Mouse (Mus musculus) cortical plate, adult 2 months (tissue): ENCODE data around the gene Hikeshi. TPM values are rescaled to one million over a fixed set of nuclear protein-coding genes. Genes with fewer than 3 reads are reported as not detected.

Experiments used
- H3K27ac ChIP-seq: fragments of 200-500 bp; 2 replicates; pipeline ENCODE4 v1.5.1; 2012; ENCODE audit warnings: low read length, control low read depth, inconsistent platforms; ENCODE audit not compliant: insufficient read depth
- H3K4me1 ChIP-seq: fragments of 200-500 bp; 2 replicates; pipeline ENCODE4 v1.6.1; 2011; ENCODE audit warnings: low read length; ENCODE audit not compliant: control insufficient read depth, insufficient read depth
- H3K4me3 ChIP-seq: fragments of 200-500 bp; 2 replicates; pipeline ENCODE4 v1.5.1; 2011; ENCODE audit warnings: mild to moderate bottlenecking, low read length, control low read depth; ENCODE audit not compliant: insufficient read depth
- CTCF ChIP-seq: fragments of 200-500 bp; IDR thresholded peaks from 2 replicates; pipeline ENCODE4 v1.5.1; 2011; ENCODE audit warnings: mild to moderate bottlenecking, control low read depth, low read length; ENCODE audit not compliant: insufficient read depth; ENCODE audit errors: extremely low read depth
- POLR2A ChIP-seq: fragments of 200-500 bp; IDR thresholded peaks from 2 replicates; pipeline ENCODE4 v1.6.1; 2011; ENCODE audit warnings: mild to moderate bottlenecking, low read length, control low read depth; ENCODE audit not compliant: insufficient read depth; ENCODE audit errors: extremely low read depth
- polyA plus RNA-seq: library from polyadenylated mRNA; depleted of rRNA; stranded (reverse); fragments of >200 nt; gene quantifications from 2 replicates; pipeline ENCODE4 v1.2.3, GENCODE M21; 2012

Gene Hikeshi
- polyA plus RNA-seq, 1 experiment, result 71.8 TPM

DNA sequence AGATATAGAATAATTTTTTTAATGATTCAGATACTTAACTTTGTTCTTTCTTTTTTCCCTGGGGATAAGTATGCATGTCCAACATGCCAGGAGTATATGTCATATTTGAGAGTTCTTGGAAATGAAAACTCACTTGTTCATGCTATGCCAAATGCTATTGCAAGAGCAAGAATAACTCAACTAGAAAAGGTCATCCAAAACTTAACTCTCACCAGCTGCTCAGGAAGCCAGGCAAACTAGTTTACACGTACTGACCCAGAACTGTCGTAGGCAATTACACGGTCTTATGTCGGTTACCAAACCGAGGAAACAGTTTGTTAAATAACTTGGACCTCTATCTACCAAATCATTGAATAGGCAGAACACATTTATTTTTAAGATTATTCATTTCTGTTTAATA, 24.3 kb downstream of the Hikeshi start:
- no peak overlapping the region for H3K4me3 ChIP-seq
- TF ChIP-seq POLR2A (no peak), CTCF (no peak)
- no peak overlapping the region for H3K27ac ChIP-seq
- peaks cover 1% of the 10 kb centered on the region; the same call in 1 of the 2 replicates for H3K4me1 ChIP-seq

DNA sequence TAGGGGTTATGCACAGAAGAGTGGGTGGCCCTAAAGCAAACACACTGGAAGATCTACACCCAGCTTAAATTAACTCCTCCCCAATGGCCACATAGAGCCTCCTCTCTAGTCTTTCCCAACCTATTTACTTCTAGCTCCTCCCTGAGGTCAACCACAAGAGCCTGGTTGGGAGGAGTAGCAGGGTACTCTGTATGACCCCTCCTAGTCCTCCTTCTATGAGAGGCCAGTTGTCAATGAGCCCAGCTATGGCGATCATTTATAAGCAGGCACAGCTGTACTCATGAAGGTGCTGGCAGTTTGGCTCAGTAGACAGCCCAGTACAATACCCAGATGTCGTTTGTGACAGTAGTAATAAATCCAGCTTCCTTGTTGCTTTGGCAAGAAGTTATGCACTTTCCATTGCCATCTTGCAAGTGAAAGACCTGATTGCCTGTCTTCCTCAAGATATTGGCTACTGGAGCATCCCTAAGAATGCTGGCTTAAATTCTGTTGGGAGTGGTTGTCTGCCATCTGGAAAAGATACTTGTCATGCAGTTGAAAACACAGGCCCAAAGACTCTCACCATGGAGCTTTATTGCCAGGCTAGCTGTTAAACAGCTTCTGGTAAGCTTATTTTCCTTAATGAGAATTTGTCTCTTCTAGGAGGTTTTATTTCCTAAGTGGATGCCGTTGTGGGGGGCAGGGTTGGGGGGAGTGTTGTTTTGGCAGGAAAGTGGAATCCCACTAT, 27.4 kb downstream of the Hikeshi start:
- Histone ChIP-seq H3K4me1 (peaks cover 1% of the 10 kb centered on the region; the same call in 1 of the 2 replicates), H3K27ac (no peak overlapping the region), H3K4me3 (no peak overlapping the region)
- no peak for TF ChIP-seq POLR2A
- TF ChIP-seq CTCF, result no peak

DNA sequence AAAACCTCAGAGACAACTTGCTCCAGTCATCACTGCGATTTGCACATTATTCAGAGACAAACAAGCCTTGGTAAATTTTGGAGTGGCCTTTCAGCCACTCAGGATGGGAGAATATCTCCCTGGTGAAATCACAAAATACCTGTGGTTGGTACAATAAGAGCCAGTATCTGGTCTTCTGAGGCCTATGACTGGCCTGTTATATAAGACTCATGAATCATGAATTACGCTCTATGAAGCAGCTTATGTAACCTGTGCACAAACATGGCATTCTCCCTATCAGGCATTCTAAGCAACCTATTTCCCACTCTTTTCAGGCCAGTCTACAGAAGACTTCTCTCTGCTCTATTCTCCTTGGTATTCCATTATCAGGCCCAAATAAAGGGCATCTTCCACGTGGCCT, 28.6 kb downstream of the Hikeshi start:
- Histone ChIP-seq H3K27ac (0 out of 2 replicates have a peak overlapping the region, but pooled peaks have one; percentile 21), H3K4me3 (no peak overlapping the region), H3K4me1 (no peaks in the 10 kb centered on the region)
- no peak for TF ChIP-seq POLR2A
- TF ChIP-seq CTCF, result no peak

DNA sequence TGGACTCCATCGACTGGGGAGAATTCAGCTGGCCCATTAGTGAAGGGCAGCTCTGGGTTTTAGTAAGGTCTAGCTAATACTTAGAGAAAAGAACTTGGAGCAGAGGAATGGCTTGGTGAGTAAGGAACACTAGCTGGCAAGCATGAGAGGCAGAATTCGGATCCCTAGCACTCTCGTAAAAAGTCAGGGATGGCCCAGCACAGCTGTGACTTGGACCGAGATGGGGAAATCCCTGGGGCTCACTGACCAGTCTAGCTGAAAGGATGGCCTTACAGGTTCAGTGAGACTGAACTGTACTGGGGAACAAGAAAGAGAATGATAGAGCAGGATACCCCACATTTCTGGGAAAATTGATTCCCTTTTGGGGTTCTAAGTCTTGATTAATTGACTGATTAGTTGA, 31.3 kb downstream of the Hikeshi start:
- Histone ChIP-seq H3K4me1 (no peaks in the 10 kb centered on the region), H3K27ac (no peak overlapping the region), H3K4me3 (no peak overlapping the region)
- TF ChIP-seq CTCF, result no peak
- TF ChIP-seq POLR2A, result no peak

DNA sequence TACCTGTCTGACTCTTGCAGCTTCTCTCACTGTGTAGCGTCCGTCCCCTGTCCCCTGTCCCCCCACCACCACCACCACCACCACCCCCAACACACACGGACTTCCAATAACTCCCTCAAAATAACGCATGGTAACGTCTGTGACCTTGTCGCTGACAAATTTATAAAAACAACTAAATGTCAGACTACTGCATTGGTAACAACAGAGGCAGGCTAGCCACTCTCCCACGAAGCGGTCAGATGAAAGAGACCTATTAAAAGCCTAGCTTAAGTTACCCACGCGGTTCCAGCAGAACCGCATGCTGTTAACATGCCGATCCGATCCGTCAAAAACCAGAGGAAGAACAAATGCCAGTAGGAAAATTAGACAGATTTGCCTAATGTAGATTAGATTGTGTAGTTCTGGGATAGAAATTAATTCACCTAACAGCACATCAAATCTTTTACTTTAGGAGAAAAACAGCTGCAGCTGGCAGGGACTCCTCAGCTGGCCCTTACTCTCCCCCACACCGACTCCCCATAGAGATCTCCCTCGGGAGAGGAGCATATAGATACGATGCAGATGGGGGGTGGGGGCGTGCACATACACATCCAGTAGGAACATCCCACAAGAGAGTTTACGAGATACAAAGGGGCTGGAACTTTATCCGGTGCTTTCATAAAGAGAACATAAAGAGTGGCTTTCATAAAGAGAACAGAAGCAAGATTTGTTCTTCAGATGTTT, 31.9 kb downstream of the Hikeshi start:
- Histone ChIP-seq H3K27ac (no peak overlapping the region), H3K4me3 (no peak overlapping the region), H3K4me1 (no peaks in the 10 kb centered on the region)
- TF ChIP-seq POLR2A, result no peak
- no peak for TF ChIP-seq CTCF

DNA sequence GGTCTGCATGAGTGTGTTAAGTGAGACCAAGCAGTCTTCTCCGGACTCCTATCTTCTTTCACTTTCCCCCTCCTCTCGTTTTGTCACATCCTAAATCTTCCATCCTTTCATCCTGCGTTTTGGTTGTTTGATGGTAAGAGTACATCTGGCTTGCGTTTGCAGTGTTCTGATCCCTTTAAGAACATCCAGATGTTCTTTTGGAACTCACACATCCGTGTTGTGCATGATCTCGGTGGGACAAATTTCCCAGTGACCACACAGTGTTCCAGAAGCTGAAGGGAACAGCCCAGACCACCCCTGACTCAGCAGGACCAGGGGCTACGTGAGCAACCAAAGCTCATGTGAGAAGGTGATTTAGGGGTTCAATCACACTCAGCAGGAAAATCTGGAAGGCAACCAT, 32.6 kb downstream of the Hikeshi start:
- Histone ChIP-seq H3K4me1 (no peaks in the 10 kb centered on the region), H3K4me3 (no peak overlapping the region), H3K27ac (no peak overlapping the region)
- TF ChIP-seq POLR2A (no peak), CTCF (no peak)

DNA sequence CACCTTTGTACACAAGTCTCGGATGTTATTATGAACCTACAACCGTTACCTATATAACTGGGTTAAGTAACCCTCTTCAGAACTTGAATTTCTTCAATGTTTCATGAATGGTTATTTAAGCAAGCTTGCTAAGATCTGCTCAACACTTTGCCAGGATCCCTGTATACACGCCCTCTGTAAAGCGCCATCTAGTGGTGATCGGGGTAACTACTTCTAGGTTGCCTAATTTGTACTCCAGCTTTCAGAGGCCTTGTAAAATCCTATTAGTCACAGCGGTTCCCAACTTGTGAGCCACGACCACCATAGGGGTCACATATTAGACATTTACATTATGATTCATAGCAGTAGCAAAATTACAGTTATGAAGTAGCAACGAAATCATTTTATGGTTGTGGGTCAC, 33.1 kb downstream of the Hikeshi start:
- no peak overlapping the region for H3K4me3 ChIP-seq
- TF ChIP-seq CTCF (peak; percentile 81), POLR2A (no peak)
- H3K4me1 ChIP-seq, result no peaks in the 10 kb centered on the region
- H3K27ac ChIP-seq, result no peak overlapping the region

DNA sequence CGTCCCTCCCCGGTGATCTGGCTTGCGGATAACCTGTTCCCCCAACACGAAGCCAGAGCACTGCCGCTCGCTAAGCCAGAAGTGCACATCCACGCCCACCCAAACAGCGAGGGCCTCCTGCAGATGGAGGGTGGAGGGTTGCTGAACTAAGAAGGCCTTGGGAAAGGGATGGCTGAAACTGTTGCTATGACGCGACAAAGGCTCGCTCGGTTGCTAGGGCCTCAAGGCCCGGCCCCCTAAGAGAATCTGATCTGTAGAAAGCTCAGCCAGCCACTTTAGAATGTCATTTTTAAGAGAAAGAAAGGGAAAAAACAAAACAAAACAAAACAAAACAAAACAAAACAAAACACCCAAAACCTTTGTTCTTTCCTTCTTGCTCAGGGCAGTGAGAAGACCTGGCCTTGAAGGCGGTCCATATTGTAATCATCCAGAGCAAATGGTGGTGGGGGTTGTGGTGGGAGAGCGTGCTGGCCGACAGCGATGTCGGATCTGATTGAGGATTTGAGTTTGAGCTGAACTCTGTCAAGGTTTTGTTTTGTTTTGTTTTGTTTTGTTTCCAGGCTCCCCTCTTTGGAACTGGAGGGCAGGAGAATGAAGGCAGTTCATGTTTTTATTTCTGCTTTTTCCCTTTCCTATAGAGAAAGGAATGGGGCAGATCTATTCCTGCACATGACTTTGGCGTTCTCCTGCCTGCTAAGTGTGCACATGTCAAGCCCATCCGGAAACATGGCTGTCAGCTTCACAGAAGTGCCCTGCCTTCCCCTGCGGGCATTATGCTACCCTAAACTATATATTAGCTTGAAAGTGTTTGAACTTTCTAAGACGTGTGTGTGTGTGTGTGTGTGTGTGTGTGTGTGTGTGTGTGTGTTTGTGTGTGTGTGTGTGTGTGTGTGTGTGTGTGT, 37.3 kb downstream of the Hikeshi start, which contains the start of gene Ccdc81:
Gene Ccdc81, minus strand, starts transcription at position 188 of the 902 bp plus-strand sequence.
- Histone ChIP-seq H3K27ac (no peak within 1 kb of the TSS), H3K4me3 (no peak within 1 kb of the TSS), H3K4me1 (no peaks in the 10 kb centered on the region)
- TF ChIP-seq CTCF (no peak), POLR2A (no peak)

DNA sequence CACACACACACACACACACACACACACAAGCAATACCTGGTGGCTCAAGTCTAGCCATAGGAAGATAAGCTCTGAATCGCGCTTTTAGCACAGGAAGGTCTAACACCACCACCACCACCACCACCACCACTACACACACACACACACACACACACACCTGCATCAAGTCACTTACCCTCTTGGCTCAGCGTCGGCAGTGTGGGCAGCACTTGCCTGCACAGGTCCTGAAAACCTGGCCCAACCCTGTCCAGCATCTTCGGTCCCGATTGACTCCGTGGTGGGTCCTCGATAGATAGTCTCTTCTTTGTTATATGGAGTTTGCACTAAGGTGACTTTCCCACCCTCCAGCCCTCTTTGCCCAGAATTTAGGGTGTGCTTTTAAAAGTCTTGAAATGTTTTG, 38.0 kb downstream of the Hikeshi start:
- TF ChIP-seq CTCF (no peak), POLR2A (no peak)
- Histone ChIP-seq H3K27ac (no peak overlapping the region), H3K4me1 (no peaks in the 10 kb centered on the region), H3K4me3 (no peak overlapping the region)
